Mouse (Mus musculus) erythroblast, embryonic 14.5 days (primary cell): Measurements from ENCODE around the gene Actrt1. TPM values are rescaled to one million over a fixed set of nuclear protein-coding genes. Genes with fewer than 3 reads are reported as not detected.

Experiments
- H3K27me3 ChIP-seq: 2 replicates; pipeline ENCODE4 v1.6.1; 2012; ENCODE audit warnings: inconsistent platforms; ENCODE audit not compliant: control insufficient read depth
- H3K36me3 ChIP-seq: 2 replicates; pipeline ENCODE4 v1.6.1; 2012; ENCODE audit warnings: mild to moderate bottlenecking, inconsistent platforms; ENCODE audit not compliant: control insufficient read depth
- H3K4me1 ChIP-seq: 2 replicates; pipeline ENCODE4 v1.6.1; 2012; ENCODE audit warnings: inconsistent platforms; ENCODE audit not compliant: control insufficient read depth
- H3K4me3 ChIP-seq: replicated peaks from 2 replicates; pipeline ENCODE3; 2012; ENCODE audit warnings: moderate library complexity, mild to moderate bottlenecking, inconsistent platforms
- H3K9me3 ChIP-seq: 2 replicates; pipeline ENCODE4 v1.6.1; 2012; ENCODE audit warnings: low read length, inconsistent platforms, mixed read lengths; ENCODE audit not compliant: control insufficient read depth
- GATA1 ChIP-seq: IDR thresholded peaks from 2 replicates; pipeline ENCODE4 v1.6.1; 2012; ENCODE audit warnings: low read length, inconsistent platforms, mixed read lengths
- TAL1 ChIP-seq: IDR thresholded peaks from 3 replicates; pipeline ENCODE4 v1.6.1; 2012; ENCODE audit warnings: low read length, inconsistent platforms, mixed read lengths
- polyA plus RNA-seq: library from polyadenylated mRNA; stranded (reverse); fragments of >175 nt; gene quantifications from 2 replicates; pipeline ENCODE4 v1.2.3, GENCODE M21; 2012

The Actrt1 gene
- not detected in 2 replicates for polyA plus RNA-seq

- H3K4me1 ChIP-seq, result no peaks in the 10 kb centered on the region
- no peaks in the 10 kb centered on the region for H3K9me3 ChIP-seq
- H3K27me3 ChIP-seq, result no peaks in the 10 kb centered on the region
- TF ChIP-seq TAL1 (no peak), GATA1 (no peak)
- no peak within 1 kb of the TSS for H3K4me3 ChIP-seq
- H3K36me3 ChIP-seq, result no peaks in the 10 kb centered on the region
Observed at GRCm38 (mm10) chrX:46328707-46329106, at the start of gene Actrt1. Actrt1 (plus strand) TSS chrX:46329007.

- no peak overlapping the region for H3K4me3 ChIP-seq
- H3K27me3 ChIP-seq, result no peaks in the 10 kb centered on the region
- no peaks in the 10 kb centered on the region for H3K36me3 ChIP-seq
- H3K4me1 ChIP-seq, result no peaks in the 10 kb centered on the region
- TF ChIP-seq TAL1 (no peak), GATA1 (no peak)
- H3K9me3 ChIP-seq, result no peaks in the 10 kb centered on the region
Observed at GRCm38 (mm10) chrX:46331463-46332115, 2.8 kb downstream of the Actrt1 start.
